In the genomic region with DNA sequence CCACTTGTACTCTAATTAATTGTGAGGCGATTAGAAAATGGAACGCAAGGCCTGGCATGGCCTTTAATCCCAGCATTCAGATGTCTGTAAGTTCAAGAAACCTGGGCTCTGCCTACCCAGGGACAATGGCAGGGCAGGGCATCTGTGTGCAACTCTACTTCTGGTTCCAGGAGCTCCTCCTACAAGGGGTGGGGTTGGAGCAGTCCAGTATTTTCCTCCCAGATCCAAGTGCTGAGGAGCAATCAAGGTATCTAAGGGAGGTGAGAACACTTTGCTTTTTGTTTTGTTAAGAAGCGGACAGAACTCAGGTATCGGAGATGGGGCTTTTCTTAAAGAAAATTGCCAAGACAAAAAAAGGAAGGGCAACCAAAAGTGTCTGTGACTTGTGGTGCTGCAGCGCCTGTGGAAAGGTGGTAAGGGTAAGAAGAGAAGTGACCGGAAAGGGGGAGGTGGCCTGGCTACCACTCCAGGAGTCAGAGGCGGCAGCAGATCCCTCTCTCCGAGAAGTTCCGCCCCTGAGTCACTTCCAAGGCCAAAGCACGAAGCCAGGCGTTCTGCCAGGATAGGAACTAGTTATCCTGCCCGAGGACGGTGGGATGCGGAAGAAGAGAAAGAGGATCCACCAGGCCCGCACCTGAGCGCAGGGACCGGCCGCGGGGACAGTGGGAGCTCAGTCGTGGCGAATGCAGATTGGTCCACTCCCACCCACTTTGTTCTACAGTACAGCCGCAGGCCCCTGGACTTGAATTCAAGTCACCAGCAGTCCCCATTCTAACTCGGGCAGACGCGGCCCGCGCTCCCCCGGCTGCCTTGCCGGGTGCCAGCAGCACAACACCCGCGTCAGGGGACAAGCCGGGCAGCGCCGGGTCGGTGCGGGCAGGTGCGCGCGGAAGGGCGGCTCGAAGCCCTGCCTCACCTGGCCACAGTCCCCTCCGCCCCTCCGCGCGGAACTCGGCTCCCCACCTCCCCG, we compare ENCODE assay signal across 8 mouse cellular contexts. TPM values are rescaled to one million over a fixed set of nuclear protein-coding genes. Genes with fewer than 3 reads are reported as not detected.
A peak's percentile ranks its signal among the peaks of the same experiment; 100 is the strongest.
DNase-seq lines count a peak whose midpoint lies in the region; ATAC-seq and TF ChIP-seq lines count a peak whose summit lies in the region.

No protein-coding gene starts in this region.

- H3K27ac ChIP-seq in liver, adult 2 months (replicated peaks; ENCODE audit: insufficient read depth, low read depth, low read length): no peak overlapping the region
- H3K27ac ChIP-seq in cortical plate, adult 2 months (ENCODE audit: insufficient read depth, low read length): peak overlapping the region; percentile 70; the same call in 1 of the 2 replicates
- H3K27ac ChIP-seq in heart, embryonic 13.5 days (replicated peaks): peak overlapping the region; percentile 66
- peak overlapping the region; percentile 94 for H3K27ac ChIP-seq in stomach, postnatal 0 days (replicated peaks)

- H3K4me3 ChIP-seq in liver, adult 2 months (ENCODE audit: insufficient read depth, low read depth, low read length): peak overlapping the region; percentile 71
- peak overlapping the region; percentile 61 for H3K4me3 ChIP-seq in cortical plate, adult 2 months (ENCODE audit: insufficient read depth, low read length)
- peak overlapping the region; percentile 66 for H3K4me3 ChIP-seq in heart, embryonic 13.5 days
- H3K4me3 ChIP-seq in megakaryocyte, embryonic 14.5 days (replicated peaks): peak overlapping the region; percentile 90
- peak overlapping the region; percentile 64 for H3K4me3 ChIP-seq in stomach, postnatal 0 days (ENCODE audit: low read depth, low read length)

- peak overlapping the region; percentile 98 for H3K4me2 ChIP-seq in heart, embryonic 13.5 days
- peak overlapping the region; percentile 95 for H3K4me2 ChIP-seq in stomach, postnatal 0 days (replicated peaks; ENCODE audit: low read depth)

- no peaks in the 10 kb centered on the region for H3K79me2 ChIP-seq in liver, adult 2 months (ENCODE audit: control insufficient read depth, insufficient read depth, low read length)

- no peak for TF ChIP-seq EP300 in stomach, postnatal 0 days (optimal IDR thresholded peaks at IDR 0.05)

- WGBS in liver, adult 2 months: 7% methylated on average over 47 of the region's 47 CpGs
- WGBS in heart, embryonic 13.5 days: 5% methylated on average over 47 of the region's 47 CpGs
- whole genome bisulfite sequencing in stomach, postnatal 0 days: 6% methylated on average over 46 of the region's 47 CpGs

- no peaks in the 10 kb centered on the region for H3K9me3 ChIP-seq in heart, embryonic 13.5 days
- H3K9me3 ChIP-seq in megakaryocyte, embryonic 14.5 days: no peaks in the 10 kb centered on the region
- no peaks in the 10 kb centered on the region for H3K9me3 ChIP-seq in stomach, postnatal 0 days (ENCODE audit: control insufficient read depth, low read length)

- H3K27me3 ChIP-seq in liver, adult 2 months (ENCODE audit: control insufficient read depth, insufficient read depth, low read length): no peaks in the 10 kb centered on the region
- H3K27me3 ChIP-seq in heart, embryonic 13.5 days (replicated peaks): peaks cover 72% of the 10 kb centered on the region
- H3K27me3 ChIP-seq in megakaryocyte, embryonic 14.5 days (replicated peaks): peaks cover 97% of the 10 kb centered on the region
- H3K27me3 ChIP-seq in stomach, postnatal 0 days (ENCODE audit: control insufficient read depth, insufficient read depth, low read length): no peaks in the 10 kb centered on the region

- H3K36me3 ChIP-seq in liver, adult 2 months (ENCODE audit: control insufficient read depth, insufficient read depth, low read length): no peaks in the 10 kb centered on the region
- H3K36me3 ChIP-seq in heart, embryonic 13.5 days: no peaks in the 10 kb centered on the region
- H3K36me3 ChIP-seq in megakaryocyte, embryonic 14.5 days (replicated peaks; ENCODE audit: low read length): no peaks in the 10 kb centered on the region
- H3K36me3 ChIP-seq in stomach, postnatal 0 days (ENCODE audit: control insufficient read depth, insufficient read depth, low read length): no peaks in the 10 kb centered on the region

- TF ChIP-seq CTCF in liver, adult 2 months (IDR thresholded peaks at IDR 0.05; ENCODE audit: low read depth, low read length): no peak
- TF ChIP-seq CTCF in cortical plate, adult 2 months (IDR thresholded peaks at IDR 0.05; ENCODE audit: extremely low read depth, insufficient read depth, low read length): no peak
- TF ChIP-seq CTCF in stomach, postnatal 0 days (IDR thresholded peaks at IDR 0.05; ENCODE audit: low read depth): no peak

- H3K4me1 ChIP-seq in liver, adult 2 months (ENCODE audit: control insufficient read depth, insufficient read depth, low read length): peaks cover 3% of the 10 kb centered on the region; the same call in 1 of the 2 replicates
- no peaks in the 10 kb centered on the region for H3K4me1 ChIP-seq in cortical plate, adult 2 months (ENCODE audit: control insufficient read depth, insufficient read depth, low read length)
- peaks cover 24% of the 10 kb centered on the region for H3K4me1 ChIP-seq in heart, embryonic 13.5 days
- H3K4me1 ChIP-seq in megakaryocyte, embryonic 14.5 days: peaks cover 41% of the 10 kb centered on the region
- H3K4me1 ChIP-seq in stomach, postnatal 0 days (replicated peaks; ENCODE audit: control insufficient read depth, insufficient read depth): peaks cover 6% of the 10 kb centered on the region

- DNase-seq in liver, adult 2 months (ENCODE audit: extremely low read depth, low read depth, low spot score): peak; percentile 24
- DNase-seq in liver: no peak
- peak; percentile 58 for DNase-seq in kidney, postnatal 10 days
- DNase-seq in stomach, postnatal 0 days (ENCODE audit: low spot score): peak; percentile 71
- DNase-seq in adipocyte (ENCODE audit: low spot score): no peak

- 0 out of 2 replicates have a peak, but pooled peaks have one; percentile 28 for ATAC-seq in heart, embryonic 13.5 days (ENCODE audit: extremely low read depth, insufficient number of reproducible peaks, low FRiP score, low TSS enrichment)
- ATAC-seq in stomach, postnatal 0 days (ENCODE audit: low FRiP score, low TSS enrichment): peak; percentile 70

- TF ChIP-seq POLR2A in liver, adult 2 months (IDR thresholded peaks at IDR 0.05; ENCODE audit: extremely low read depth, insufficient read depth, low read length): no peak
- no peak for TF ChIP-seq POLR2A in cortical plate, adult 2 months (IDR thresholded peaks at IDR 0.05; ENCODE audit: extremely low read depth, insufficient read depth, low read length)

- peak overlapping the region; percentile 72 for H3K9ac ChIP-seq in liver, adult 2 months (ENCODE audit: low read depth, low read length)
- peak overlapping the region; percentile 82 for H3K9ac ChIP-seq in heart, embryonic 13.5 days
- H3K9ac ChIP-seq in stomach, postnatal 0 days (ENCODE audit: low read length): peak overlapping the region; percentile 77

RNA-seq across cellular contexts. Expression of a gene that starts 9.7 kb away (rescaled TPM):
- 3.2 and 3.4 TPM in 2 replicates for total RNA-seq in liver, adult 2 months (2014; rRNA removed)
- 2.4 and 3.7 TPM in 2 replicates for polyA plus RNA-seq in liver, adult 2 months (2012; rRNA removed)
- polyA plus RNA-seq in cortical plate, adult 2 months (2012; rRNA removed): 66.6 and 67.1 TPM in 2 replicates
- polyA plus RNA-seq in heart, embryonic 13.5 days (2015; fragmentation: Nextera tagmentation; extraction: Ambion mirVana): 4.6 and 5.2 TPM in 2 replicates
- not detected in 2 replicates for polyA plus RNA-seq in megakaryocyte, embryonic 14.5 days (2012; ENCODE audit: insufficient read depth, low replicate concordance)
- 56.1 and 58.3 TPM in 2 replicates for polyA plus RNA-seq in stomach, postnatal 0 days (2015; fragmentation: Nextera tagmentation; extraction: Ambion mirVana)

RNA-seq across cellular contexts. Expression of a gene that starts 24.3 kb away (rescaled TPM):
- total RNA-seq in liver, adult 2 months (2014; rRNA removed): 0.28 and 0.74 TPM in 2 replicates
- polyA plus RNA-seq in liver, adult 2 months (2012; rRNA removed): 0.42 and 0.60 TPM in 2 replicates
- 8.7 and 9.3 TPM in 2 replicates for polyA plus RNA-seq in cortical plate, adult 2 months (2012; rRNA removed)
- 0.96 and 1.1 TPM in 2 replicates for polyA plus RNA-seq in heart, embryonic 13.5 days (2015; fragmentation: Nextera tagmentation; extraction: Ambion mirVana)
- 0.17 and 0.89 TPM in 2 replicates for polyA plus RNA-seq in megakaryocyte, embryonic 14.5 days (2012; ENCODE audit: insufficient read depth, low replicate concordance)
- polyA plus RNA-seq in stomach, postnatal 0 days (2015; fragmentation: Nextera tagmentation; extraction: Ambion mirVana): 2.1 and 2.4 TPM in 2 replicates

RNA-seq across cellular contexts. Expression of a gene that starts 51.1 kb away (rescaled TPM):
- not detected in 2 replicates for total RNA-seq in liver, adult 2 months (2014; rRNA removed)
- not detected in 2 replicates for polyA plus RNA-seq in liver, adult 2 months (2012; rRNA removed)
- polyA plus RNA-seq in cortical plate, adult 2 months (2012; rRNA removed): not detected in 2 replicates
- not detected in 2 replicates for polyA plus RNA-seq in heart, embryonic 13.5 days (2015; fragmentation: Nextera tagmentation; extraction: Ambion mirVana)
- not detected in 2 replicates for polyA plus RNA-seq in megakaryocyte, embryonic 14.5 days (2012; ENCODE audit: insufficient read depth, low replicate concordance)
- polyA plus RNA-seq in stomach, postnatal 0 days (2015; fragmentation: Nextera tagmentation; extraction: Ambion mirVana): not detected in 2 replicates

Comparison
In these comparisons a context has a peak if more than half of its experiments do, and no peak if none do; other contexts are left out.
1. DNase-seq: peak in liver, adult 2 months (single experiment), kidney, postnatal 10 days (single experiment) and stomach, postnatal 0 days (single experiment); none in liver (single experiment) and adipocyte (single experiment).
2. Peak in every context shown above with its lines, with median percentiles within 50 percentile points of each other: H3K4me3 ChIP-seq and H3K9ac ChIP-seq.